Mouse (Mus musculus) G1E (cell line): ENCODE results near the gene Drg1.

Experiments
- CTCF ChIP-seq: IDR thresholded peaks from 2 replicates; pipeline ENCODE4 v1.5.1; 2012; ENCODE audit warnings: low read depth, low read length, inconsistent platforms, mixed read lengths
- GATA1 ChIP-seq: IDR thresholded peaks from 2 replicates; pipeline ENCODE4 v1.6.1; 2012; ENCODE audit warnings: borderline replicate concordance, low read length, inconsistent platforms, mixed read lengths
- GATA2 ChIP-seq: IDR thresholded peaks from 2 replicates; pipeline ENCODE4 v1.6.1; 2012; ENCODE audit warnings: low read depth, low read length, inconsistent platforms, borderline replicate concordance
- TAL1 ChIP-seq: conservative IDR thresholded peaks from 2 replicates; pipeline ENCODE4 v1.6.1; 2012; ENCODE audit warnings: low read depth, low read length, inconsistent platforms, mixed read lengths

- TF ChIP-seq CTCF (no peak), GATA1 (no peak), TAL1 (no peak), GATA2 (no peak)
Measured at GRCm38 (mm10) chr11:3283645-3284044, 17.4 kb upstream of the Drg1 start.
